Mouse (Mus musculus): ENCODE measurements around the gene Ogfod3.

Ogfod3 gene

DNA sequence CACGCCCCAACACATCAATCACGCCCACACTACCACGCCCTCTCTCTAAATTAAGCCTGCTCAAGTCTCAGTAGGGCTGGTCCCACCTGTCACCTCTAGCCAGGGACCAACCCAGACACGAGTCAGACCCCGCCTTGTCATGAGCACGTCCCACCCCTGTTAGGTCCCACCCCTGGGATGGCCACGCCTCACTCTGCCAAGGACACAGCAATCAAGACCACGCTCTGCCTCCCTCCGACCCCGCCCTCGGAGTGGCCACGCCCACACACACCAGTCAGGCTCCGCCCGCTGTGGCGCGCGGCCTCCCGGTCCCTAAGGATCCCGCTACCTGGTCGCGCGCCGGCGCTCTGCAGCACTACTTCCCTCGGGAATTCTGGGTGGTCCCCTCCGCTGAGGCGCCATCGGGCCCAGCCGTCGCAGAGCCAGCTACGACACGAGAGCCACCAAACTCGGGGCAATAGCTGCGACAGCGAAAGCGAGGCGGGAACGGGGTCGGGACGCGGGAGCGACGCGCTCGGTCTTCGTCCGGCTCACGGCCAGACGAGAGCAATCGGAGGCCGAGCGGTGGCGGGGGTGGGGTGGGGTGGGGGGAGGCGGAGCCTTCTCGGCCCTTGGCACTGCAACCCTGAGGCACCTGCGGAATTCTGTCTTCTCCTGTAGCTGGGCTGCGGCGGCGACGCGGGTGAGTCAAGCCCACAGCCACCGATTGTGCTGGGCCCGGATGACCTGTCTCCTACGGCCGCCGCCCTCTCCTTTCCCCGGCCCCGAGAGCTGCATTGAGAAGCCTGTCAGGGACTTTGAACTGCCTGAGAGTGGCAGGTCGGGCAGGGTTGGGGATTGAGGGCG is at the start of gene Ogfod3, which contains the start of gene Hexdc:
Gene Ogfod3, minus strand, starts transcription at position 551 of the 846 bp plus-strand sequence.
Gene Hexdc, plus strand, starts transcription at position 273 of the 846 bp plus-strand sequence.
- peak; percentile 98 to 99 for DNase-seq

DNA sequence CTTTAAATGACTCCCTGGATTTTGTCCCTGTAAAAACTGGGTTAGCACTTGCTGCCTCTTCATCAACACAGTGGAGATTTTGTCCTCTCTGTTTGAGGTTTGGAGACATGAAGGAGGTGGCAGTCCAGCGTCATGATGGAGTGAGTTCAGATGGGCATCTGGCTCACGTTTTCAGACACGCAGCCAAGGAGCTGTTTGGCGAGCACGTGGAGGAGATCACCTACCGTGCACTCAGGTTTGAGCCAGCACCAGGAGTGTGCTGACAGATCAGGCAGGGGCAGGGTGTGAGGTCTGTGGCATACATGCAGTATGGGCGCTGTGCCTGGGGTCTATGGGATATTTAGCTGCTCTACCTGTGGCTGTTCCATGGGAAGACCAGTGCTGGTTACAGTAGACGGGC is 45.7 kb upstream of the Ogfod3 start:
- no peak for DNase-seq

DNA sequence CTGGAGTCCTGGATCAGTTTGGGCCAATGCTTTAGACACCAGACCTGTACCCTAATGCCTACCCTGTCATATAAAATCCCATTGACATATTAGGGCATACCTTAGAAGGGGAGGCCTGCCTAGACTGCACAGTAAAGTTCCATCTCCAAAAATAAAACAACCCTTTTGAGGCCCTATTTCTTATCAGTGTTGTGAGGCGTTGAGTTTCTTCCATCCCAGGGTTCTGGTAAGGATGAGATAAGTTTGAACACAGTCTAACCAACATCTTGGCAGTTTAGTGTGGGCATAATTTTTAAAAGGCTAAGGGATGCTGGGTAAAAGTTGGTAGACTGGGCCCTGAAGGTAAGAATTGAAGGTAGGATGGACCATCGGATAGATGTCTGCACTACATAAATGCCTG is 35.2 kb upstream of the Ogfod3 start:
- DNase-seq, result no peak

DNA sequence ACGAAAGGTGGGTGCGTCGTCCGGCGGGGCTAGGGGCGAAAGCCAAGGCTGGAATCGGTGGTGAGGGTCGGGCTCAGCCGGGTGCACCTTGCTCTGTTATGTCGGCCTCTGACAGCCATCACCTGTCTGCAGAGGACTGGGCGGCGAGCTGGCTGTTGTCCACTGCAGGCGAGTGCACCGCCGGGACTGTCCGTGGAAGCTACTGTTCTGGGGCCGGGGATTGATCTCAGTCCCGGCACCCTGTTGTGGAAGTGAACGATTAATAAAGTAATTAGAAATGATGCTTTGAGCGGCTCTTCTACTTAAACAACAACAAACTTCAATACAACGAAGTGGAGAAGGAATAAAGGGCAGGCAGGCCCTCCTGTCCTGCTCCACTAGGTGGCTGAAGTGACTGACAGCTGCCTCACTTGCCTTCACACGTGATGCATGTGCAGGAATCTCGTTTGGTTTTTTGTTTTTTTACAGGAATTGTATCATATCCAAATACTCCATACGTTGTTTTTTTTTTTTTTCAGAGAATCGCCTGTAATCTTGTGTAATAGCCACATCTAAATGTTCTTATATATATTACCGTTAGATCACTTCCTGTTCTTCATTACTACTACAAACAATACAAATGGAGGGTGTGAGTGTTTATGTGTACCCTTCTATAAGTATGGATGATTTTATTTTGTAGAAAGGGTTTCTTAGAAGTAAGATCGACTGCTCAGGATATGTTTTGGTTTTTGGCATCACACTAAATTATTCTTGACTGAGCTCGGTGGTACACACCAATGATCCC is 33.0 kb upstream of the Ogfod3 start:
- peak; percentile 58 to 78 for DNase-seq

DNA sequence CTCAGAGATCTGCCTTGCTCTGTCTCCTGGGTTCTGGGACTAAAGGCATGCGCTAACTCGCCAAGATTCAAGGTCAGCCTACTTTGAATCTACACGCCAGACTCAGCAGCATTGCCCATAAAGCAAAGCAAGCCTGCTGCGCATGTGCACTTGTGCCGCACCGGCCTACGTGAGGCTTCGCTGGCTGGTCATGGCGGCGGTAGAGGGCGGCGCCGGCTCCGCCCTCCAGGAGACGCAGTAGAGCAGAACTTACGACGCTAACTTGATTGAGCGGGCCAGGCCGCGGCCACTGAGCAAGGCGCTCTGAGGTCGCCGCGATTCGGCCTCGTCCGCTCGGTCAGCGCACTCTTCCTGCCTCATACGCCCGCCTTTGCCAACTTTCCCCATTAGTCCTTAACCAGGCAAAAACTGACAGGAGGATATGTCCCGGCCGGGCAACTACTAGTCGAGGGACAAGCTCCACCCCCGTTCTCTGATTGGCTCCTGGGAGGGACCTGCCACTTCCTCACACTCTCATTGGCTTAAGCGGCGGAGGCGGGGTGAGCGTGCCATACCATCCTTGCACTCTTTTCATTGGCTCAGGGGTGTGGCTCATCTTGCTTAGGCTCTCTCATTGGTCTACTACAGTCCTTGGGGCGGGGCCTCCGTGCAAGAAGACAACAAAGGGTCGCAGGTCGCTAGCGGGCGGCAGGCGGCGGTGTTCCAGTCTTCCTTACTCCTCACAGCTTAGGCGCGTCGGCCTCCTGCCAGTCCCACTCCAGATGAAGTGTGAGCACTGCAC is 32.2 kb upstream of the Ogfod3 start, which contains the start of gene Narf:
Gene Narf, plus strand, starts transcription at position 690 of the 781 bp plus-strand sequence.
- peak; percentile 100 for DNase-seq

DNA sequence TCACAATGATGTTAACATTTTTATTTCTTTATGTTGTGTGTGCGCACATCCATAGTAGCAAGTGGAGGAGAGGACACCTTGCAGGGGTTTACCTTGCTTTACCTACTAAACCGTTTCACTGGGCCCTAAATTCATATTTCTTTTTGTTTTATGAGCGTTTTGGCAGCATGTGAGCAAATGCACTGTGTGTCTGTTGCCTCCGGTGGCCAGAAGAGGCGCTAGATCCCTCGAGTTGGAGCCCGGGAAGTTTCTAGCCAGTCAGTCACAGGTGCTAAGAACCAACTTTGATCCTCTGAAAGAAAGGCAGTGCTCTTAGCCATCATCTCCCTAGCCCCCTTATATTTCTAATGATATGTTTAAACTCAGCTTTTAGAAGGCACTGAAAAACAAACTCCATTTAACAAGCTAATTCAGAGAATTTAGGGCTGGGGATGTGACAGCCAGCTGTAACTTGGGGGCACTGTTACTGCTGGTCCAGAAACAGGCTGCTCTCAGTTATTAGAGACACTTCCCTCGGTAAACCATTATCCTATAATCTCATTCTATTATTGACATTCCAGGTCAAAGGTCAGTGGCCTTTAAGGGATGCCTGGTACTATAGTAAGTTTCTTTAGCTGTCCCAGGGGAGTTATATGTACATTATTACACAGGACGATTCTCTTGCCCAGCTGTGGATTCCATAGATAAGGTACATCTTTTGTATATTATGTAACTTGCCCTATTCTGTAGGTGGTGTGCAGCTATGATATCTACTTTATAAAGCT is 31.1 kb upstream of the Ogfod3 start:
- peak; percentile 46 to 50 for DNase-seq

DNA sequence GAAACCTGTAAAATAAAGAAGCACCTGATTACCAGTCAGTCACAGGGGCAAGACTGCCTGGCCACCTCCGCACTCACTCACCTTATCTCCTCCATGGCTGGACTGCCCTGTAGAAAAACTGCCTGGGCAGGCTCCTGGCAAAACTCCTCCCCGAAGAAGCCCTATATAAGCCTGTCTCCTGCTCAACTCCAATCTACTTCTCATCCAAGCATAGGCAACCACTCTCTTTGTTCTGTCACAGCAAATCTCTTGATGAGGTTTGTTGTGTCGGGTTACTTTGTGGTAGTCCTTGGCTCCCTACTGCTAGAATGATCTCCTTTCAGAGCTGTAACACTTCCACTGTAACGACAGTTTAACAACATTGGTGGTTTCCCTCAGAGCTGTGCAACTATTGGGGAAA is 28.2 kb upstream of the Ogfod3 start:
- no peak for DNase-seq

DNA sequence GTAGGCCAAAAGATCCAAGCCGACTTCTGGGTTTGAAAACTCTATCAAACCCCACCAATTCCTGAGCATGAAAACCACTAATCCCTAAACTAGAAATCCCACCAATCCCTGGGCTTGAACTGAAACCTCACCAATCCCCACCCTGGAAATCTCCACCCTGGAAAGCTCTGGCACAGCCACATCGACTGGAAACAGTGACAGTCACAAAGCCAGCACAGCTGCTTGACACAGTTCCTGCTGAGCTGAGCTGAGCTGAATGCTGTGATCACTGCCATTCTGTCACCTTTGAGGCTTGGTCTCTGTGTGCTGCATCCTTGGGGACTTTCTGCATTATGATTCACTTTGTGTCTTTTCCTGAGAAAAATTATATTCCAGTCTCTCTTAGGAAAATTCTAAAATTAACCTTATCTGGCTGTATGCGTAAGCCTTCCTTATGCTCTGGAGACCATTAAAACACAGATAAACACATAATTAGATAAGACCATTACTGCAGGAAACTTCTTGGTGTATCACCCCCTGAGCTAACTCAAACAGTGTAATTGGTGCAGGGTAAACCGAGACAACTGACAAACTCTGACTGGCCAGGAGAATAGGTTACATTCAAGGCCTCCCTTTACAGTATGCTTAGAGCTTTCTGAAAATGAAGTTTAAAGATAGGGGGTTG is 27.2 kb upstream of the Ogfod3 start:
- DNase-seq, result no peak

DNA sequence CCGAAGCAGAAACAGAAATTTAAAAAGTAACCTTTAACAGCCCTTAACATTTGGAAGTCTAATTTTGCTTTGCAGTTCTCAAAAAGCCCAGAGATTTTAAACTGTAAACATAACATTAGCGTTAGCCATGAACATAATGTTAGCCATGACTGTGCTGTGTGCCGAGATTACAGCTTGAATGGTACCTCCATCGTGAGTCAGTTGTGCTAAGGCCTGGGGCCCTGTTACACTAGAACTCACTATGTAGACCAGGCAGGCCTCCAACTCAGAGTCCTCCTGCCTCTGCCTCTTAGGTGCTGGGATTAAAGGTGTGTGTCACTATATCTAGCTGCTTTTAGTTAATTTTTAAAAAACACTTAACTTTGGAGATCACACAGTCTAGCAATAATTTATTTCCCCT is 26.7 kb upstream of the Ogfod3 start:
- peak; percentile 59 to 80 for DNase-seq

DNA sequence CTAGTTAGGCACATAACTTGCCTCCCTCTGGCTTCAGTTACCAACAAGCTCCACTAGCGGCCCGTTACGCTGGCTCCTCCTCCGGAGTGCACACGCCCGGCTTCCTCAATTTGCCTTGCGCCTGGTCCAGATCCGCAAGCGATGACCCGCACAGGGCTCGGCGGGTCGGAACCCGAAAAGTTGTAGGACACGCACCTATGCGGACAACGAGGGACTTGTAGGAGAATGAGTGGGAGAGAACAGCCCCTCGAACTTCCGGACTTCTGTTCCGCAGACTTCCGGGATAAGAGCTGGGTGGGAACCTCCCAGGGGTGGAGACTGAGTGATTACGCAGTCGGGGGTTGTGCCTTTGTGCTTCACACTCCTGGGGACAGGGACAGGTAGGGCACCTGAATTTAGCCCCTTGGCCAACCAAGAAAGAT is 24.5 kb upstream of the Ogfod3 start, which contains the start of gene Cybc1:
Gene Cybc1, minus strand, starts transcription at position 305 of the 422 bp plus-strand sequence.
- DNase-seq, result peak; percentile 81 to 92

DNA sequence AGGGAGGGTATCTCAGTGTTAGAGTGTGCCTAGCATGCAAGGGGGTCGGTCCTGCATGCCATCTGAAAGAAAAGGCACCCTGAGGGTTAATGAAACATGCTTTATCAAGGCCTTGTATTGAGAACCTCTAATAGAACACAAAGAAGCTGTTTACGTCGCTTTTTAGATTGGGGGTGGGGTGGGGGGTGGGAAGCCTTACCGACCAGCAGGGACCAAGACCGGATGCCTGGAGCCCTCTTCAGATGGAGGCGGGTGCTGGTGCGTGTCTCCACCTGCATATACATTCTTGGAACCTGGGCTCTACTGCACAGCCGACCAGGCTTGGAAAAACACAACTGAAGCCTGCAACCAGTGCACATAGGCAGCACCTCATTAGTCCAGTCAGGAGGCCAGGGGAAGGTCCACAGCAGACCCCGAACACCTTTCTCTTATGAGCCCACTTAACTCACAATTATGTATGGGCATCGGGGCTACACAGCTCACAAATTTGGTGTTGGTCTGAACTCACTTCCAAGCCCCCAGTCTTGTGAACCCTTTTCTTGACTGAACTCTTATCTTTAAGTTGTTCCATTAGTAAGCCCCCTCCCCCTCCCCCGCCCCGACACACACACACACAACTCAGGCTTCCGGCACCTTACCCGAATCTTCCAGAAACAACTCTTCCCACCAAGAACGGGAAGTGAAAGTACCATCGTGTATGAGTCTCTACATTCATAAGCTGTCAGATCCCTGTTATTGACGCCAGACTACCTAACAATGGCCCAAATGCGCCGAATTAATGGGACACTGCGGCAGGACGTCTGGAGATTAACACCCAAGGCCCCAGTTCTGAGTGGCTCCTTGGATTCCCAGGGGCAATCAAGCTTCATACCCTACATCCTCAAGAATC is 23.9 kb upstream of the Ogfod3 start:
- DNase-seq, result no peak

DNA sequence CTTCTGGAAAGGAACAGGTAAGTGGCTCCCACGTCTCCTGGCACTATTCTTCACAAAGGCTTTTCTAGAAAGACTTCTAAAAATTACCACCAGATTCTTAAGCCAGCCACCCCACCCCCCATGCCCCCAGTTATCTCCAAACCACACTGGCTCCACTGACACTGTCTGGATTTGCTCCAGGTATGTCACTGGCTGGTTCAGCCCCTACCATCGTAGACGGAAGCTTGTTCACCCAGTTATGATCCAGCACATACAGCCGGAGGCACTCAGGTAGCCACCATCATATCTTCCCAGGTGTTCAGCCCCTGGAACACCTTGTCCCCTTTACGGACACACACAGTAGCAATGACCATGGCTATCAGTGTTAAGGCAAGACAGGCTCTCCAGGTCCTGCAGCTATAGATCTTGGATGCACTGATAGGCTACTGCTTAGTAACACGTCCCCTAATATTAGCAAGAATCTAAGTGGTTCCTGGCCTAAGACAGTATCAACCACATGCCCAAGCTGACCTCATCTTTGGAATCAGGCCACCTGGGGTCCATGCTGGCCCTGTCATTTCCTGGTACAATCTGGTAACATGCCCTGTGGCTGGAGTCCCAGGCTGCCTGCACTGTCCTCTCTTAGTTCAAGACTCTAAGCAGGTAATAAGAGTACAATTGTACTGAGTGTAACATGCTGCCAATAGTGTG is 17.0 kb upstream of the Ogfod3 start:
- DNase-seq, result no peak

DNA sequence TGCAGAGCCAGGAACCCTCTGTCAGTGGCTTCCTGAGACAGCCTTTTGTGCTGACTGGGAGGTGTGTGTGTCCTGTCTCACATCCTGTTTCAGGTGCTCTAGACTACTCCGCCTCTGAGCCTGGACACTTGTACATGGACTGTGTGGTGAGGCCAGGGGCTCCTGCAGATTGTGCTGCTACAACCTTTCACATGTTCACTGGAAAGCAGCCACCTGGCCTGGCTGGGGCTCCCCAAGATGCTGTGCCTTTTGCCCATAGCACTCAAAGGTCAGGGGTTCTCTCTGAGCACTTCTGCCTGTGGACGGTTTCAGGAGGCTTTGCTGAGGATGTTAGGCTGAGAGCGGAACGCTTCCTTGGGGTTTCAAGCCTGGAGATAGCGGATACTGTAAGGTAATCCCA is 16.3 kb upstream of the Ogfod3 start:
- no peak for DNase-seq

DNA sequence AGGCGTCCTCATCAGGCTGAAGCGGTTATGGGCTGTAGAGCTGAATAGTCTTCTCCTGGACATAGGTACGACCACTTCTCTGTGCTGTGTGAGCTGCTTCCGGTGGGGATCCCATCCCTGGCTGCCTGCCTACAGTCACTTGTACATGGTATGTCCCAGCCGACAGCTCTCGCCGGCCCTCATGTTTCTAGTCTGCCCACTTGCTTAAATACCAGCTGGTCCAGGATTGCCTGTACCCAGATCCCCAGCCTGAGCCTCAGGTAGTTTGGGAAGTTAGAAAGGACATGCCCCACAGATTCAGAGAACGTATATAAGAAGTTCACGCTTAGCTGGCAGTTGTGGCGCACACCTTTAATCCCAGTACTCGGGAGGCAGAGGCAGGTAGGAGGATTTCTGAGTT is 15.3 kb upstream of the Ogfod3 start:
- DNase-seq, result no peak

DNA sequence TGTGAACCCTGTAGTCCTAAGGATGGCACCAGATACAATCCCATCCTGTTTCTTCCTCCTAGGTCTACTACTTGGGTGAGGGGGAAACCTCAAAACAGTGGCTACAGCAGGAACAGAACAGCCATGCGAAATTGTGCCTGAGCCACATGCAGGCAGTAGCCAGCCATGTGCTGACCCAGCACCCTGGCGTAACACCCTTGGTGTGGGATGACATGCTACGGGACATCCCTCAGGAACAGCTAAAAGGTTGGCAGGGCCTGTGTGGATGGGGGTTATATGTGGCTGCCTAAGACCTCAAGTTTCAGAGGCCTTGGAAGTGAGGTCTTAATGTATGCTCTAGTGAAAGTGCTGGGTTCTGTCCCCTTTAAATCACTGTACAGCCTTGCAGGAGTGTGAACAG is 12.3 kb upstream of the Ogfod3 start:
- DNase-seq, result no peak

DNA sequence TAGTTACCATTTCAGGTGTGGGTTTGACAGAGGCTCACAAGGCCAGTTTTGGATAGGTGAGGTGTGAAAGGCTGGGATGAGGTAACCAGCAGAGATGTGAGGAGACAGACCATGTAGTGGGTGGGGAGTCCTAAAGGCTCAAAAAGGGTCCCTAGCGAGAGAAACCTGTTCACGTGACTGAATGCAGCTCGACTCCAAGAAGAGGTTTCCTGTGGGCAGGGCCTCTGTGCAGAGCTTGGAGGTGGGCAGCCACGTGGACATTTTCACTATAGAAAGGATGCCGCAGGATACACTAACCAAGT is 701 bp downstream of the Ogfod3 start:
- no peak for DNase-seq

DNA sequence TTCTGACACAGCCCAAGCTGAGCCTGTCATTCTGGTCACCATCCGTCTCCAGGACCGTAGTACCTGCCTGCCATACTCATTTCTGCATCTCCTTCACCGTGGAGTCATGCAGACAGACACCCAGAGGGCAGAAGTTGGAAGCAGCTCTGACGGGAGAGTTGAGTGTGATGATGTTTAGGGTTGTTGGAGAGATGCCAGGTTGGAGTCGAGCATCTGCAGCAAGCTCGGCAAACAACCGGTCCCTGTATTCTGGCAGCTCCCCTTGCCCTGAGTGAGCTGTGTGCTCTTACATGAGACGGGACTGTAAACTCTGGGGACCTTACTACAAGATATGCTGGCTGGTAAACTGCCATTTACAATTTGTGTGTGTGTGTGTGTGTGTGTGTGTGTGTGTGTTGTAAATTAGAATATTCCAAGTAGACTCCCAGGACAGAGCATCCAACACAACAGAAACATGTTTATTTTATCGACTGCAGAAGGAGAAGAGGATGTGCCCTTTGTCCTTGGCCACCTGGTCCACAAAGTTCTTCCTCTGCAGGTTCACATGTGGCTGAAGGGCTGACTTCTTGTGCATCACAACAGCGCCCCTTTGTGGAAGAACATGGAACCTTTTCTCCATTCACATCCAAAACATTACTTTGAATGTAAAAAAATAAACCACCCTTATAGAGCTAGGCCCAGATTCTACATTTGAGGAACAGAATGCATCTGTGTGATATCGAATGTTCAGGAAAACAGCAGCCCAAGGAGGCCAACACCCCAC is 2.9 kb downstream of the Ogfod3 start:
- peak; percentile 68 to 78 for DNase-seq

DNA sequence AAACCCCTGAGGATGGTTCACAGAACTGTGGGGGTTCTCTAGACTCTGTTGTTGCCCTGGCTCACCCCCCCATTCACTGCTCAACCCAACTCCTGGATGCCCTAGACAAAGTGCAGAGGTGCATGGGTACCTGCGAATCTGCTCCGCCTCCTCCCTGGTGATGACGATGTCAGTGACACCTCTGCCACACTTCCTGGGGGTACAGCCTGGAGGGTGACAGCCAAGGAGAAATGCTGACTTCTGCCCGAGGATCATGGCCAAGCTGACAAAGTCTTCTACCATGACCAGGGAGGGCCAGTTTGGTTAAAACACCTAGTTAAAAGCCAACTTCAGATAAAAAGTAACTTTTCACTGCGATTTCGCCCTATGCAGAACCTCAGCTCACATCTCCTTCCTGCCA is 3.7 kb downstream of the Ogfod3 start:
- peak; percentile 36 to 80 for DNase-seq

DNA sequence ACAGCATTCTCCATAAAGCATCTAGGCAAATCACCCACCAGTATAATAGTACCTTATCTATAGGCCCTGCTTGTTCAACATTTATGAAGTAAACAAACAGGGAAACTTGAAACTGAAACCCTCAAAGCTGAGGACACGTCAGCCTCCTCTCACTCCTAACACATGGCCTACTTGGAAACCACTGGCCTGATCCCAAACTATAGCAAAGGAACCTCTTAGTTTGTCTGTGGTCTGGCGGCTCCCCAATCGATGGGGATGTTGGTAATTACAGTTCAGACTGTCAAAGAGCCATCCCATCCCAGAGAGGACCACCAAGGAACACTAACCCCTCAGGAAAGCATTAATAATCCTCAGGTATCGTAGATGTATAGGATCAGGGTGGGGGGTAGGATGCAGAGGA is 4.7 kb downstream of the Ogfod3 start:
- no peak for DNase-seq

Measured in kidney, postnatal 25 days (tissue).